Mouse (Mus musculus) heart, postnatal 0 days (tissue): ENCODE data around the gene Rcan1.

Experiments used
- CTCF ChIP-seq: IDR thresholded peaks from 2 replicates; pipeline ENCODE4 v1.5.1; 2016; ENCODE audit warnings: antibody characterized with exemption, control low read depth, low read depth
- EP300 ChIP-seq: IDR thresholded peaks from 2 replicates; pipeline ENCODE4 v1.6.1; 2016; ENCODE audit warnings: antibody characterized with exemption, low read depth

DNA sequence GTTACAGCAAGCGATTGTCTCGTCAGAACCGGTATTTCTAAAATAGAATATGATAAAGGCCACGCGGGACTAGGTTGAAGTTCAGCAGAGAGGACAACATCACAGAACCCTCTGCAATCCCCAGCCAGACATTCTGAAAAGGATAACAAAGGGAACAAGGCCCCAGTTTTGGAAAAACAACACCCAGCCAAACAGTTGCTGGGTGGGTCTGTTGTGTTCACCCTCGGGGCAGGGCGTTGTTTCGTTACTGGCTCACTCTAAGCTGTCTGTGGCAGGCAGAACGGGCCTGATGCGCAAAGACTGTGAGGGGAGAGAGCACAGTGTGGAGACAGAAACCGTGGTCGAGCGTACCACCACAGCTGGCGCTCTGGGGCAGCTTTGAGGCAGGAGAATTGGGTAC is 2.2 kb downstream of the Rcan1 start:
- TF ChIP-seq EP300 (no peak), CTCF (no peak)
